In the genomic region with DNA sequence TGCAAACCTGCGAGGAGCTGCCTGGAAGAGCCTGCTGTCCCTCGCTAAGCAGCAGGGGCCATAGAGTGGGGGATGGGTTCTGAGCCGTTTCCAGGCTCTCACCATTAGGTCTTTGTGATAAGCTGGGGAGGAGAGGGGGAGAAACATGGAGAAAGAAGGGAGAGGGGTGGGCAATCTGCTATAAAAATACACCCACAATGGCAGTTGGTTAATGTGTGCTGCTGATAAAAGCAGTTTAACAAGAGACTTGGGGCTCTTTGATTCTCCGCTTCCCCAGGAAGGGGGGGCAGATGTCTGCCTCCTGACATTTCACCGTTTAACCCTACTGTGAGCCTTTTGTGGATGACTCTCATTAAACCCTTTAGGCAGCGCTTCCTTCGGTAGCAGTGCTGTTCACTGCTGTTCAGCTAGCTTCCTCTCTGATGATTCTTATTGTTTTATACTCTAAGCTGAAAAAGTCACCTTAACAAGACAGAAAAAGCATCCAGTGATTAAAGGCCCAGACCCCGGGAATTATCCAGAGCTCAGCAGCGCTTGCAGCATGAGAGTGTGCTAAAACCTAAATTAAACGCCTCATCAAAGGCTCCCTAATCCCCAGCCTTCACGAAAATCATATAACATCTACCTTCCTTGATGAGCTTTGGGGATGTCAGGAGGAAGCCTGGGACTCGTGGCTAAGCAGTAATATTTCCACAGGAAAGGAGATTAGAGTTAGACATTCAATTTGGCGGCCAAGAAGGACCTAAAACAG, we compare ENCODE assay signal across 8 mouse cellular contexts.
DNase-seq lines count a peak whose midpoint lies in the region; ATAC-seq and TF ChIP-seq lines count a peak whose summit lies in the region.

No protein-coding gene starts in this region.

- no peak for TF ChIP-seq POLR2A in thymus, adult 2 months (IDR thresholded peaks at IDR 0.05; ENCODE audit: control insufficient read depth, extremely low read depth, insufficient read depth, low read length, poor library complexity)

- 7% methylated on average over 13 of the region's 13 CpGs for WGBS in embryonic facial prominence, embryonic 13.5 days
- 15% methylated on average over 13 of the region's 13 CpGs for WGBS in intestine, embryonic 15.5 days
- 6% methylated on average over 13 of the region's 13 CpGs for WGBS in neural tube, embryonic 11.5 days
- 29% methylated on average over 13 of the region's 13 CpGs for WGBS in thymus, adult 2 months

- no peak for TF ChIP-seq CTCF in thymus, adult 2 months (IDR thresholded peaks at IDR 0.05; ENCODE audit: borderline replicate concordance, control insufficient read depth, extremely low read depth, insufficient read depth, low read length, poor library complexity)

- no peak overlapping the region for H3K27ac ChIP-seq in embryonic facial prominence, embryonic 13.5 days
- no peak overlapping the region for H3K27ac ChIP-seq in intestine, embryonic 15.5 days
- H3K27ac ChIP-seq in neural tube, embryonic 11.5 days (ENCODE audit: low read depth, low read length) = peak overlapping the region; percentile 51
- no peak overlapping the region for H3K27ac ChIP-seq in thymus, adult 2 months (ENCODE audit: control insufficient read depth, insufficient read depth, low read length)

- H3K36me3 ChIP-seq in embryonic facial prominence, embryonic 13.5 days = no peaks in the 10 kb centered on the region
- H3K36me3 ChIP-seq in intestine, embryonic 15.5 days = no peaks in the 10 kb centered on the region
- no peaks in the 10 kb centered on the region for H3K36me3 ChIP-seq in neural tube, embryonic 11.5 days (ENCODE audit: control insufficient read depth, insufficient read depth, low read length)
- H3K36me3 ChIP-seq in thymus, adult 2 months (ENCODE audit: control insufficient read depth, insufficient read depth, low read length) = no peaks in the 10 kb centered on the region

- H3K9me3 ChIP-seq in embryonic facial prominence, embryonic 13.5 days = no peaks in the 10 kb centered on the region
- H3K9me3 ChIP-seq in intestine, embryonic 15.5 days = no peaks in the 10 kb centered on the region
- H3K9me3 ChIP-seq in neural tube, embryonic 11.5 days (ENCODE audit: control insufficient read depth, low read length) = no peaks in the 10 kb centered on the region

- peak overlapping the region; percentile 41; the same call in 1 of the 2 replicates for H3K9ac ChIP-seq in embryonic facial prominence, embryonic 13.5 days
- no peak overlapping the region for H3K9ac ChIP-seq in intestine, embryonic 15.5 days
- peak overlapping the region; percentile 53 for H3K9ac ChIP-seq in neural tube, embryonic 11.5 days (ENCODE audit: low read length)

- H3K4me1 ChIP-seq in embryonic facial prominence, embryonic 13.5 days = peaks cover 11% of the 10 kb centered on the region
- 0 out of 2 replicates have a peak, but pooled peaks cover 7% of the 10 kb centered on the region for H3K4me1 ChIP-seq in intestine, embryonic 15.5 days (replicated peaks)
- no peaks in the 10 kb centered on the region for H3K4me1 ChIP-seq in neural tube, embryonic 11.5 days (ENCODE audit: control insufficient read depth, insufficient read depth, low read length)
- H3K4me1 ChIP-seq in thymus, adult 2 months (replicated peaks; ENCODE audit: control insufficient read depth, insufficient read depth, low read length) = no peaks in the 10 kb centered on the region

- H3K4me3 ChIP-seq in embryonic facial prominence, embryonic 13.5 days = peak overlapping the region; percentile 12; the same call in 1 of the 2 replicates
- H3K4me3 ChIP-seq in intestine, embryonic 15.5 days (replicated peaks) = no peak overlapping the region; the same call in 1 of the 2 replicates
- no peak overlapping the region for H3K4me3 ChIP-seq in neural tube, embryonic 11.5 days (ENCODE audit: low read depth, low read length)
- no peak overlapping the region for H3K4me3 ChIP-seq in thymus, adult 2 months (ENCODE audit: control insufficient read depth, insufficient read depth, low read length)

- peak; percentile 4 for DNase-seq in kidney, postnatal 14 days
- no peak for DNase-seq in kidney, adult 18-20 months
- peak; percentile 82 for DNase-seq in neural tube, embryonic 11.5 days (ENCODE audit: low spot score)
- DNase-seq in testis, postnatal 10 days (ENCODE audit: low spot score) = no peak
- DNase-seq in thymus, adult 2 months = no peak
- no peak for DNase-seq in right cerebral cortex, postnatal 14 days

- no peaks in the 10 kb centered on the region for H3K27me3 ChIP-seq in embryonic facial prominence, embryonic 13.5 days
- H3K27me3 ChIP-seq in intestine, embryonic 15.5 days (replicated peaks) = no peaks in the 10 kb centered on the region
- no peaks in the 10 kb centered on the region for H3K27me3 ChIP-seq in neural tube, embryonic 11.5 days (ENCODE audit: control insufficient read depth, insufficient read depth, low read length)
- no peaks in the 10 kb centered on the region for H3K27me3 ChIP-seq in thymus, adult 2 months (ENCODE audit: control insufficient read depth, insufficient read depth, low read length)

- H3K4me2 ChIP-seq in embryonic facial prominence, embryonic 13.5 days = peak overlapping the region; percentile 54
- H3K4me2 ChIP-seq in intestine, embryonic 15.5 days (replicated peaks) = peak overlapping the region; percentile 46
- peak overlapping the region; percentile 23 for H3K4me2 ChIP-seq in neural tube, embryonic 11.5 days (ENCODE audit: low read depth)

- no peak for ATAC-seq in embryonic facial prominence, embryonic 13.5 days (ENCODE audit: insufficient number of reproducible peaks, insufficient read depth, low FRiP score, low TSS enrichment, low read depth)
- peak; percentile 75 for ATAC-seq in intestine, embryonic 15.5 days
- peak; percentile 95 for ATAC-seq in neural tube, embryonic 11.5 days (ENCODE audit: insufficient read depth, low FRiP score, low TSS enrichment)

Comparison
In these comparisons a context has a peak if more than half of its experiments do, and no peak if none do; other contexts are left out.
1. DNase-seq: peak in kidney, postnatal 14 days (single experiment) and neural tube, embryonic 11.5 days (single experiment); none in kidney, adult 18-20 months (single experiment), testis, postnatal 10 days (single experiment), thymus, adult 2 months (single experiment) and right cerebral cortex, postnatal 14 days (single experiment).
2. Peak in every context shown above with its lines, with median percentiles within 50 percentile points of each other: H3K4me2 ChIP-seq.